Comparison of ENCODE assay signal across 1 mouse cellular context in genomic region chr19:37210457-37210856, GRCm38 (mm10).
TF ChIP-seq lines count a peak whose summit lies in the region.

No protein-coding gene starts in this region.

TF ChIP-seq in MEL, 35 proteins besides CTCF, POLR2A, EP300 and RAD21 (continued from another document):
- TF ChIP-seq MAX (IDR thresholded peaks at IDR 0.05; ENCODE audit: low read length) (0 out of 2 replicates have a peak, but pooled peaks have one; percentile 34), ELF1 (IDR thresholded peaks at IDR 0.05; ENCODE audit: low read depth, low read length) (peak; percentile 25; the same call in 1 of the 2 replicates), HCFC1 (IDR thresholded peaks at IDR 0.05; ENCODE audit: low read depth, low read length) (no peak), POLR2AphosphoS2 (IDR thresholded peaks at IDR 0.05; ENCODE audit: low read length) (0 out of 2 replicates have a peak, but pooled peaks have one; percentile 32), NELFE (IDR thresholded peaks at IDR 0.05; ENCODE audit: low read depth, low read length) (no peak), MEF2A (IDR thresholded peaks at IDR 0.05; ENCODE audit: extremely low read depth, insufficient replicate concordance, low read depth, low read length, poor library complexity, severe bottlenecking) (peak; percentile 50; the same call in 1 of the 2 replicates), USF2 (IDR thresholded peaks at IDR 0.05; ENCODE audit: borderline replicate concordance in 1 of 2, insufficient read depth in 1 of 2, low read depth in 1 of 2, low read length in 2 of 2) (no peak), ZKSCAN1 (IDR thresholded peaks at IDR 0.05; ENCODE audit: low read depth, low read length) (no peak), KAT2A (conservative IDR thresholded peaks at IDR 0.05; ENCODE audit: low read depth, low read length) (peak; percentile 38; the same call in 1 of the 2 replicates), ETS1 (IDR thresholded peaks at IDR 0.05; ENCODE audit: low read depth, low read length) (peak; percentile 94), USF1 (IDR thresholded peaks at IDR 0.05; ENCODE audit: low read depth, low read length) (no peak), POLR2AphosphoS5 (IDR thresholded peaks at IDR 0.05; ENCODE audit: borderline replicate concordance, low read depth, low read length) (no peak), MYC (IDR thresholded peaks at IDR 0.05; ENCODE audit: low read depth, low read length) (no peak), SMC3 (IDR thresholded peaks at IDR 0.05; ENCODE audit: low read depth, low read length) (no peak; the same call in 1 of the 2 replicates), MAZ (IDR thresholded peaks at IDR 0.05; ENCODE audit: low read depth, low read length) (no peak), ZMIZ1 (IDR thresholded peaks at IDR 0.05; ENCODE audit: low read depth, low read length) (0 out of 2 replicates have a peak, but pooled peaks have one; percentile 37), TAL1 (IDR thresholded peaks at IDR 0.05; ENCODE audit: low read length) (peak; percentile 62), TCF12 (IDR thresholded peaks at IDR 0.05; ENCODE audit: low read depth, low read length) (peak; percentile 93), MAFK (IDR thresholded peaks at IDR 0.05; ENCODE audit: borderline replicate concordance, low read depth, low read length) (0 out of 2 replicates have a peak, but pooled peaks have one; percentile 46), GATA1 (IDR thresholded peaks at IDR 0.05; ENCODE audit: low read depth, low read length) (peak; percentile 87), RCOR1 (IDR thresholded peaks at IDR 0.05; ENCODE audit: low read depth, low read length) (peak; percentile 55)
